Comparison of ENCODE assay signal across 8 mouse cellular contexts in genomic region chr2:90746538-90746865, GRCm38 (mm10). TPM values are rescaled to one million over a fixed set of nuclear protein-coding genes. Genes with fewer than 3 reads are reported as not detected.
DNase-seq lines count a peak whose midpoint lies in the region; ATAC-seq lines count a peak whose summit lies in the region.

No protein-coding gene starts in this region.

- H3K9ac ChIP-seq in hindbrain, embryonic 15.5 days: peak overlapping the region; percentile 96

- peak overlapping the region; percentile 98 for H3K27ac ChIP-seq in hindbrain, embryonic 15.5 days (replicated peaks)

- 13% methylated on average over 4 of the region's 4 CpGs for whole genome bisulfite sequencing in hindbrain, embryonic 15.5 days

- DNase-seq in cerebellum, adult 11-12 months: peak; percentile 45
- no peak for DNase-seq in cerebellum, postnatal 4 days (ENCODE audit: low spot score in 2 of 2)
- peak; percentile 11 for DNase-seq in thymus, postnatal 25 days
- DNase-seq in thymus, postnatal 36 days: no peak
- DNase-seq in lung, postnatal 10 days: peak; percentile 11
- DNase-seq in frontal cortex, postnatal 10 days (ENCODE audit: low spot score in 2 of 2): no peak
- no peak for DNase-seq in right cerebral cortex, postnatal 25 days

- peak overlapping the region; percentile 64 for H3K4me2 ChIP-seq in hindbrain, embryonic 15.5 days

- no peak for ATAC-seq in hindbrain, embryonic 15.5 days (ENCODE audit: low FRiP score, low read depth)

- peak overlapping the region; percentile 67 for H3K4me3 ChIP-seq in hindbrain, embryonic 15.5 days

- H3K36me3 ChIP-seq in hindbrain, embryonic 15.5 days: peaks cover 24% of the 10 kb centered on the region

- H3K9me3 ChIP-seq in hindbrain, embryonic 15.5 days: no peaks in the 10 kb centered on the region

- H3K27me3 ChIP-seq in hindbrain, embryonic 15.5 days: no peaks in the 10 kb centered on the region

- H3K4me1 ChIP-seq in hindbrain, embryonic 15.5 days (replicated peaks): peaks cover 27% of the 10 kb centered on the region

RNA-seq across cellular contexts. Expression of gene Fnbp4, which starts 1.3 kb away (rescaled TPM):
- polyA plus RNA-seq in hindbrain, embryonic 15.5 days (2015; fragmentation: Nextera tagmentation; extraction: Ambion mirVana): 88.0 and 95.7 TPM in 2 replicates

RNA-seq across cellular contexts. Expression of gene Agbl2, which starts 36.0 kb away (rescaled TPM):
- polyA plus RNA-seq in hindbrain, embryonic 15.5 days (2015; fragmentation: Nextera tagmentation; extraction: Ambion mirVana): 0.65 and 0.80 TPM in 2 replicates

Comparison
In these comparisons a context has a peak if more than half of its experiments do, and no peak if none do; other contexts are left out.
1. DNase-seq: peak in cerebellum, adult 11-12 months (single experiment), thymus, postnatal 25 days (single experiment) and lung, postnatal 10 days (single experiment); none in cerebellum, postnatal 4 days (0 of 2), thymus, postnatal 36 days (0 of 2), frontal cortex, postnatal 10 days (0 of 2) and right cerebral cortex, postnatal 25 days (single experiment).